Mouse (Mus musculus): ENCODE results near the gene Col23a1. TPM values are rescaled to one million over a fixed set of nuclear protein-coding genes. Genes with fewer than 3 reads are reported as not detected.
"Not testable (repeated sequence)": the region's sequence is repeated elsewhere in the genome, so short reads cannot be mapped to it uniquely, and the experiment has no call there.

Col23a1 gene
- total RNA-seq, 2 experiments from 2014 or later, result 2.0 to 2.1 TPM

- no peak for DNase-seq
Measured at GRCm38 (mm10) chr11:51328387-51328942, 38.7 kb downstream of the Col23a1 start.

DNA sequence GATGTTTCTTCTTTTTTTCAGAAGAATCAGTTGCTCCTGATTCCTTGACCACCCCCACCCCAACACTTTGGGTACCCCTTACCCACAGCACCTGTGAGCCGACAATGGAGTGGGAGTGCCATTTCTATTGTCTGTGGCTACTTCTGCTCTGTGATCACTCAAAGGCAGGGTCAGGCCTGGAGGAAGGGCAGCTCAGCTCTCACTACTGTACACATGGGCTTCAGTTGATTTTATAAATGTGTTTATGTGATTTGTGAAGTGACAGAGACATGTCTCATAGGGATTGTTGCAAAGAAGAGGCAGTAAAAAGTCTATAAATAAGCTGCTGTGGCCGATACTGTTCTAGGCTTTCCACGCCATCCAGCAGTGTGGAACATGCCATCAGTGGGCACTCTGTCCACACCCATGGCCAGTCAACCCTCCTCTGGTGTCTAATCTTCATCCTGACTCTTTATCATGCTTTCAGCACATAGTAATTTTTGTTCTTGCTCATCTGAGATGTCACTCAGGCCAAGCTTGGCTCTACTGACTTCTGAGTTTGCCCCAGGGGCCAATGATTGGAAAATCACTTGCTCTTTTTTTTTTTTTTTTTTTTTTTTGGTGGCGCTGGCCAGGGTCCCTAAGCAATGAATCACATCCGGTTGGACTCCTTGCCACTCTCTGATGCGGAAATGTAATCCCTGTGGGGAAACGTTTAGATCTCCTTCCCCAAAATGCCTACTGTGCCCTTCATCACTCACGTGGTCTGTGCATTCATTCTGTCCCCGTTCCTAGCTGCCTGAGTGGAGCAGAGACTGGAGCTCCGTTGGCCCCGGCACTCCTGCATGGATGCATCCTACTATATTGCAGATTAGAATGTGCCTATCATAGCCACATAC is 40.4 kb downstream of the Col23a1 start:
- DNase-seq, result no peak

- no peak for DNase-seq
Measured at GRCm38 (mm10) chr11:51334017-51334416, 44.3 kb downstream of the Col23a1 start.

GRCm38 (mm10) chr11:51337585-51337984 is 47.9 kb downstream of the Col23a1 start:
- DNase-seq, result no peak

- DNase-seq, result no peak
Measured at GRCm38 (mm10) chr11:51338416-51338815, 48.7 kb downstream of the Col23a1 start.

DNA sequence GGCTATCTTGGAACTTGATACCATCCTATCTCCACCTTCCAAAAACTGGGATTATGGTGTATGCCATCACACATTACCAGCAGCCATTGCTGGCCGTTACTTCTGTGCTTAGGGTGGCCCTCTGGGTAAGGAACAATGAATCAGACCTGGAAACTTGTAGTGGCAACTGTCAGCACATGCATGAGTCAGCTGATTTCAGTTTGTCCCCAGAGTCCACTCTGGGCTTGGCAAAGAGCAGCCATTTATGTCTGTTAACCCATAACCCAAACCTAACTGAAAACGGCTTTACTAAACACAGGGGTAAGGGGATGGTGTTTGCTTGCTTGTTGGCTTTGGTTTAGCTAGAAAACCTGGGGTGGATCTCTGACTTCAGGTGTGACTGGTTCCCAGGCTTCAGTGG is 51.4 kb downstream of the Col23a1 start:
- peak in 1 of 2 experiments; percentile 11 for DNase-seq

DNA sequence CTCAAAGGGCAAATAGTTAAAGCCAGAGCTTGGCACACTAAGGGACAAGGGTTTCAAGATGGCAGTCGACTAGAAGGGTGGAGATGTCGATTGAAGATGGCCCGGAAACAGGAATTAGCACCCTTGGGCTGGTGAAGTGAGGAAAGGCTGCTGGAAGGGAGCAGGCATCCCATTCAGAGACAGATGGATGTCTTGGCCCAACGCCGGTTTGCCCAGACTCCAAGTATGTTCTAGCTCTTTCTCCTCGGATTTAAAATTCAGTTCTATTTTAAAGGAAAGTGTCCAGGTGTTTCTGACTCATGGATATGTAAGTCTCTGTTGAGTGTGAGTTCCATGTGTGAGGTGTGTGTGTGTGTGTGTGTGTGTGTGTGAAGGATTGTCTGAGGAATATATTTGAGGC is 53.1 kb downstream of the Col23a1 start:
- DNase-seq, result peak; percentile 43 to 60

DNA sequence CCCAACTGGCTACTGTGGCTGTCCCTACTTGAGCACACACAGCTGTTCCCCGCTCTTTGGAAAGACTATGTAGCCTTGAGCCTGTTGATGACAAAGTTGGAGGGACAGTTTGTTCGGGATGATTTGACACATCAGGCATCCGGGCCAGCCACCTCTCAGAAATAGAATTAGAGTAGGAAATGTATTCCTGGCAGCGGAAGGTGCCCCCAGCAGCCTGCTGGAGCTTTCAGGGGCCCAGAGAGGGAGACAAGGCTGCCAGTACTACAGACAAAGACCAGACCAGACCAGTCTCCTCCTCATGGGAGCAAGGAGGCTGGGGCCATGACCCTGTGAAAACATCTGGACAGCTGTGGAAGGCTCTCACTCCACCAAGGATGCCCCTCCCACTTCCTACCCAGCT is 53.6 kb downstream of the Col23a1 start:
- peak; percentile 73 to 84 for DNase-seq

DNA sequence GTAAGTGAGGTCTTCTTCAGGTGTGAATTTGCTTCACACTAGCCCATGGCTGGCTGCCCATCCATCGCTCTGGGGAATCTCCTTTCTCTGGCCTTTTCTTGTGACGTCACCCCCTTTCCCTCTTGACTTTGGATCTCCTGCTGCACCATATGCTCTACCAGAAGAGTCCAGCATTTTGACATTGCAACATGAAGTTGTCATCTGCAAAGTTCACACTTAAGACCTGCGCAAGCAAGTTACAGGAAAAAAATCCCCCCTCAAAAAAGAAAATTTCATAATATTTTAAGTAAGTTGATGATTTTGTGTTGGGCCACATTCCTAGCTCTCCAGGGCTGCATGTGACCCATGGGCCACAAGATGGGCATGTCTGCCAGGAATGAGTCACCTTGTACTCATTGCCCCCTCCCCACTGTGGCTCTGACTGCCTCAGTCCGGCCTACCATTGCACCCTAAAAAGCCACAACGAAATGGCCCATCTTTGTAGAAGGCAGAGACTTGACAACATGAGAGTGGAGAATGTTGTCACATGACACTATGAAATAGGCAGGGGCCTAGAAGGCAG is 54.1 kb downstream of the Col23a1 start:
- no peak for DNase-seq

GRCm38 (mm10) chr11:51345481-51346465 is 56.1 kb downstream of the Col23a1 start:
- peak; percentile 65 to 74 for DNase-seq

DNA sequence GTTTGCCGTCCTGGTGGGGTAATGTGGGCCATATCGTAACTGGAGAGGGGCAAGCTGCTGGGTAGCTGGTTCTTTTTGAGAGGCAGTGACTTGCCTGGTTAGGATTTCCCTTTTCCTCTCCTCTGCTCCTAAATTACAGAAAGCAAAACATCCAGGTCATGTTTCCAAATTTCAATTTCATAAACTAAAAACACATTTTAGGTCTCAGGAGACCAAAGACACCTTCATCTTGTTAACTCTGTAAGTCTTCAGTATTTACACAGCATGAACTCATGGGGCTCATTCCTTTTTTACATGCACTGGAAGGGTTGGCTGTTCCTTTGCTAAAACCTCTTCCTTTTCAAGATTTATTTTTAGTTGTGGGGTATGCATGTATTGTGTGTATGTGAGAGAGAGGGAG is 58.0 kb downstream of the Col23a1 start:
- no peak for DNase-seq

- DNase-seq, result no peak
Measured at GRCm38 (mm10) chr11:51349665-51350064, 59.9 kb downstream of the Col23a1 start.

GRCm38 (mm10) chr11:51351151-51351550 is 61.4 kb downstream of the Col23a1 start:
- no peak for DNase-seq

GRCm38 (mm10) chr11:51351841-51352240 is 62.1 kb downstream of the Col23a1 start:
- DNase-seq, result peak in 1 of 2 experiments; percentile 30

DNA sequence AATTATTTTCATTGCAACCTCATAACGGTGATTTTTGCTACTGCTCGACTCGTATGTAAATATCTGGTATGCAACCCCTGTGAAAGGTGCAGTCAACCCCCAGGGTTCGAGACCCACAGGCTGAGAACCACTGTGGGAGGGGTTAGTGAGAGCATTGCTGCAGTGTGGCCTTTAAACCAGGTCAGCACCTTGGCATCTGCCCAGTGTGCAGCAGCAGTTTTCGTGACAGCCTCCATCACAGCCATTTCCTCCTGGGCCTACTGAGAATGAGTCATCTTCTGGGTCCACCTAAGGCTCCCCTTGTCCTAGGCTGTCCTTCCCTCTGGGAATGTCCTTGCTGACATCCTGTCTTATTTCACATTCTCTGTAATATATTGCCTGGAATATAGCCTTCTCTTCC is 64.0 kb downstream of the Col23a1 start:
- no peak for DNase-seq

GRCm38 (mm10) chr11:51358981-51359380 is 69.3 kb downstream of the Col23a1 start:
- not testable (repeated sequence) for DNase-seq

GRCm38 (mm10) chr11:51364353-51364752 is 74.6 kb downstream of the Col23a1 start:
- DNase-seq, result no peak

DNA sequence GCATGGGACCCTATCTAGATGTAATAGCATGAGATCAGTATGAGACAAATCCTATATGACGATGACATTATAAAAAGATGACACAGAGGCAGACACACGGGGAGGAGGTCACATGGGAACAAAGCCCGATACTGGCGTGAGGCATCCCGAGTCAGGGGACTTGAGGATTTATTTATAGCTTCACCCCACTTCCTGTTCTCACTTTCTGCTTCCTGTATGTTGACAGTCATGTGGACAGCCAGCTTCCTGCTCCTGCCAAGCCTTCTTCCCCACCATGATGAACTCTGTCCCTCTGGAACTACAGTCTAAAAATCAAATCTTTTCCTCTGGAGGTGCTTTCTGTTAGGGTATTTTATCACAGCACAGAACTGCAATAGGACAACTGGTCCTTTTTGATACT is 77.6 kb downstream of the Col23a1 start:
- DNase-seq, result no peak

DNA sequence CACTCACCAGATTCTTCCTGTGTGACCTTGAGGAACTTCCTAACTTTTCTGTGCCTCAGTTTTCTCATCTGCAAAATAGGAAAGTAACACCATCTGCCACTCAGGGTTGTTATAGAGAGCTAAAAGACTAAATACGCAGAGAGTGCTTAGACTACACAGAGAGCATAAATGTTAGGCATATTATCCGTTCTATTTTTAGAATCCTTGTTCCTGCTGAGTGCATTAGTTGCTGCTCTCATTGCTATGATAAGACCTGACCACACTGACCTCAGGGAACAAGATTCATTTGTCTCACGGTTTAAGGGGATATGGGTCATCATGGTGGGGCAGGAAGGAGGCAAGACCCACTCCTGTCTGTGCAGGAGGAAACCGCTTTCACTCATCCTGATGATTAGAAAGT is 80.6 kb downstream of the Col23a1 start:
- no peak for DNase-seq

- DNase-seq, result no peak
Measured at GRCm38 (mm10) chr11:51371321-51371720, 81.6 kb downstream of the Col23a1 start.

DNA sequence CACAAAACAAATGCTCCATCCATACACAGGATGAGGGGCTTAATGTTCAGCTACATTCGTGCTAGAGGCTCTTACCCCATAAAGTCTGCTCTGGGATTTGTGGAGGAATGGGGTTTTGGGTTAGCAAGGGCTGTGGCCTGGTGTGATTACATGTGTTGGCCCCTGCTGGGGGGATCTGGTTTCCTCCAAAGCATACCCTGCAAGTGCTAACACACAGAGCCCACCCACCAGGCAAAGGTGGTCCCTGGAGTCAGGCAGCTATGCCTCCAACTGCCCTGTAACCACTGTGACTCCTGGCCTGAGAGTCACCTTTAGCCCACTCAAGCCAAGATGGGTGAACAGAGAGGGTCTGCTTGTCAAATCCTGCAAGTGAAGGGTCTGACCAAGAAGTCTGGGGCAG is 82.2 kb downstream of the Col23a1 start:
- DNase-seq, result no peak

- DNase-seq, result no peak
Measured at GRCm38 (mm10) chr11:51377199-51377598, 87.5 kb downstream of the Col23a1 start.

Data from heart, adult 18-20 months (tissue).